Mouse (Mus musculus): Measurements from ENCODE around the gene Atp2b1. TPM values are rescaled to one million over a fixed set of nuclear protein-coding genes. Genes with fewer than 3 reads are reported as not detected.

Gene Atp2b1
- polyA plus RNA-seq, 1 experiment from 2014 or later: 127 TPM

GRCm38 (mm10) chr10:98925081-98925480 lies 10.9 kb downstream of the Atp2b1 start:
- WGBS: 78% methylated on average over 4 of the region's 4 CpGs
- Histone ChIP-seq H3K36me3 (0 out of 2 replicates have a peak, but pooled peaks cover 4% of the 10 kb centered on the region), H3K4me3 (no peak overlapping the region), H3K4me1 (peaks cover under 1% of the 10 kb centered on the region; the same call in 1 of the 2 replicates), H3K27ac (no peak overlapping the region), H3K9ac (no peak overlapping the region), H3K9me3 (no peaks in the 10 kb centered on the region), H3K27me3 (no peaks in the 10 kb centered on the region), H3K4me2 (no peak overlapping the region)
- no peak for ATAC-seq (ENCODE audit: insufficient number of reproducible peaks, insufficient read depth, low FRiP score, low TSS enrichment, low read depth)

GRCm38 (mm10) chr10:98926991-98927390 lies 12.8 kb downstream of the Atp2b1 start:
- Histone ChIP-seq H3K4me1 (peaks cover 7% of the 10 kb centered on the region; the same call in 1 of the 2 replicates), H3K9ac (no peak overlapping the region), H3K4me3 (no peak overlapping the region), H3K4me2 (no peak overlapping the region), H3K27ac (no peak overlapping the region), H3K27me3 (no peaks in the 10 kb centered on the region), H3K36me3 (0 out of 2 replicates have a peak, but pooled peaks cover 4% of the 10 kb centered on the region), H3K9me3 (no peaks in the 10 kb centered on the region)
- ATAC-seq (ENCODE audit: insufficient number of reproducible peaks, insufficient read depth, low FRiP score, low TSS enrichment, low read depth): no peak

GRCm38 (mm10) chr10:98929444-98929843 lies 15.2 kb downstream of the Atp2b1 start:
- H3K27me3 ChIP-seq: no peaks in the 10 kb centered on the region
- peaks cover 3% of the 10 kb centered on the region; the same call in 1 of the 2 replicates for H3K9me3 ChIP-seq
- H3K9ac ChIP-seq: no peak overlapping the region
- H3K4me1 ChIP-seq: peaks cover 10% of the 10 kb centered on the region; the same call in 1 of the 2 replicates
- H3K27ac ChIP-seq: no peak overlapping the region
- ATAC-seq (ENCODE audit: insufficient number of reproducible peaks, insufficient read depth, low FRiP score, low TSS enrichment, low read depth): no peak
- H3K4me2 ChIP-seq: no peak overlapping the region
- H3K4me3 ChIP-seq: no peak overlapping the region
- no peaks in the 10 kb centered on the region for H3K36me3 ChIP-seq
- 62% methylated on average over 7 of the region's 7 CpGs for WGBS

GRCm38 (mm10) chr10:98930143-98930542 lies 15.9 kb downstream of the Atp2b1 start:
- Histone ChIP-seq H3K9ac (no peak overlapping the region), H3K36me3 (no peaks in the 10 kb centered on the region), H3K27ac (no peak overlapping the region), H3K4me3 (no peak overlapping the region), H3K9me3 (peaks cover 3% of the 10 kb centered on the region; the same call in 1 of the 2 replicates), H3K4me1 (peaks cover 10% of the 10 kb centered on the region; the same call in 1 of the 2 replicates), H3K27me3 (no peaks in the 10 kb centered on the region), H3K4me2 (no peak overlapping the region)
- ATAC-seq (ENCODE audit: insufficient number of reproducible peaks, insufficient read depth, low FRiP score, low TSS enrichment, low read depth): no peak
- WGBS: 58% methylated on average over 11 of the region's 11 CpGs

GRCm38 (mm10) chr10:98940137-98940536 lies 25.9 kb downstream of the Atp2b1 start:
- 93% methylated on average over 4 of the region's 4 CpGs for WGBS
- Histone ChIP-seq H3K27ac (no peak overlapping the region), H3K27me3 (no peaks in the 10 kb centered on the region), H3K9ac (no peak overlapping the region), H3K9me3 (no peaks in the 10 kb centered on the region), H3K4me3 (no peak overlapping the region), H3K4me2 (no peak overlapping the region), H3K4me1 (0 out of 2 replicates have a peak, but pooled peaks cover 3% of the 10 kb centered on the region), H3K36me3 (no peaks in the 10 kb centered on the region)
- ATAC-seq (ENCODE audit: insufficient number of reproducible peaks, insufficient read depth, low FRiP score, low TSS enrichment, low read depth): no peak

- 91% methylated on average over 2 of the region's 2 CpGs for WGBS
- Histone ChIP-seq H3K4me2 (no peak overlapping the region), H3K9ac (no peak overlapping the region), H3K9me3 (no peaks in the 10 kb centered on the region), H3K27ac (no peak overlapping the region), H3K36me3 (no peaks in the 10 kb centered on the region), H3K4me1 (0 out of 2 replicates have a peak, but pooled peaks cover 3% of the 10 kb centered on the region), H3K27me3 (no peaks in the 10 kb centered on the region), H3K4me3 (no peak overlapping the region)
- ATAC-seq (ENCODE audit: insufficient number of reproducible peaks, insufficient read depth, low FRiP score, low TSS enrichment, low read depth): no peak
These were observed 26.6 kb downstream of the Atp2b1 start for GRCm38 (mm10) chr10:98940799-98941198.

GRCm38 (mm10) chr10:98941991-98942390 lies 27.8 kb downstream of the Atp2b1 start:
- Histone ChIP-seq H3K9me3 (no peaks in the 10 kb centered on the region), H3K36me3 (no peaks in the 10 kb centered on the region), H3K9ac (no peak overlapping the region), H3K27me3 (no peaks in the 10 kb centered on the region), H3K27ac (no peak overlapping the region), H3K4me3 (no peak overlapping the region), H3K4me2 (no peak overlapping the region), H3K4me1 (peaks cover 4% of the 10 kb centered on the region; the same call in 1 of the 2 replicates)
- 82% methylated on average over 6 of the region's 6 CpGs for WGBS
- ATAC-seq (ENCODE audit: insufficient number of reproducible peaks, insufficient read depth, low FRiP score, low TSS enrichment, low read depth): no peak

- peaks cover 5% of the 10 kb centered on the region for H3K4me1 ChIP-seq
- 86% methylated on average over 8 of the region's 8 CpGs for WGBS
These were observed 28.8 kb downstream of the Atp2b1 start for GRCm38 (mm10) chr10:98942999-98943398.

GRCm38 (mm10) chr10:98943894-98944293 lies 29.7 kb downstream of the Atp2b1 start:
- WGBS: 81% methylated on average over 8 of the region's 8 CpGs
- Histone ChIP-seq H3K27me3 (no peaks in the 10 kb centered on the region), H3K4me1 (peaks cover 5% of the 10 kb centered on the region), H3K36me3 (no peaks in the 10 kb centered on the region), H3K4me3 (no peak overlapping the region), H3K27ac (no peak overlapping the region), H3K9me3 (no peaks in the 10 kb centered on the region), H3K9ac (no peak overlapping the region), H3K4me2 (no peak overlapping the region)
- ATAC-seq (ENCODE audit: insufficient number of reproducible peaks, insufficient read depth, low FRiP score, low TSS enrichment, low read depth): no peak

More at GRCm38 (mm10) chr10:98942999-98943398, 28.8 kb downstream of the Atp2b1 start:
- no peak for ATAC-seq (ENCODE audit: insufficient number of reproducible peaks, insufficient read depth, low FRiP score, low TSS enrichment, low read depth)
- no peak overlapping the region for H3K4me3 ChIP-seq
- no peaks in the 10 kb centered on the region for H3K27me3 ChIP-seq
- no peak overlapping the region for H3K27ac ChIP-seq
- H3K4me2 ChIP-seq: no peak overlapping the region
- no peaks in the 10 kb centered on the region for H3K9me3 ChIP-seq
- H3K9ac ChIP-seq: no peak overlapping the region
- H3K36me3 ChIP-seq: no peaks in the 10 kb centered on the region

- Histone ChIP-seq H3K36me3 (no peaks in the 10 kb centered on the region), H3K9me3 (no peaks in the 10 kb centered on the region), H3K4me2 (no peak overlapping the region), H3K27me3 (no peaks in the 10 kb centered on the region), H3K4me3 (no peak overlapping the region), H3K4me1 (peaks cover 5% of the 10 kb centered on the region), H3K27ac (no peak overlapping the region), H3K9ac (no peak overlapping the region)
- 72% methylated on average over 9 of the region's 9 CpGs for WGBS
- no peak for ATAC-seq (ENCODE audit: insufficient number of reproducible peaks, insufficient read depth, low FRiP score, low TSS enrichment, low read depth)
These were observed 32.0 kb downstream of the Atp2b1 start for GRCm38 (mm10) chr10:98946031-98946791.

GRCm38 (mm10) chr10:98947206-98947605 lies 33.0 kb downstream of the Atp2b1 start:
- no peak overlapping the region for H3K4me2 ChIP-seq
- no peaks in the 10 kb centered on the region for H3K36me3 ChIP-seq
- H3K4me1 ChIP-seq: peaks cover 5% of the 10 kb centered on the region
- no peaks in the 10 kb centered on the region for H3K9me3 ChIP-seq
- no peaks in the 10 kb centered on the region for H3K27me3 ChIP-seq
- H3K27ac ChIP-seq: no peak overlapping the region
- WGBS: 30% methylated on average over 2 of the region's 2 CpGs
- no peak overlapping the region for H3K4me3 ChIP-seq
- no peak overlapping the region for H3K9ac ChIP-seq
- ATAC-seq (ENCODE audit: insufficient number of reproducible peaks, insufficient read depth, low FRiP score, low TSS enrichment, low read depth): no peak

GRCm38 (mm10) chr10:98948096-98948495 lies 33.9 kb downstream of the Atp2b1 start:
- WGBS: 89% methylated on average over 5 of the region's 5 CpGs

More at GRCm38 (mm10) chr10:98948096-98948495, 33.9 kb downstream of the Atp2b1 start:
- H3K9ac ChIP-seq: no peak overlapping the region
- H3K4me1 ChIP-seq: peaks cover 5% of the 10 kb centered on the region
- no peak overlapping the region for H3K4me3 ChIP-seq
- H3K27me3 ChIP-seq: no peaks in the 10 kb centered on the region
- H3K9me3 ChIP-seq: no peaks in the 10 kb centered on the region
- ATAC-seq (ENCODE audit: insufficient number of reproducible peaks, insufficient read depth, low FRiP score, low TSS enrichment, low read depth): no peak
- no peak overlapping the region for H3K4me2 ChIP-seq
- H3K36me3 ChIP-seq: no peaks in the 10 kb centered on the region
- no peak overlapping the region for H3K27ac ChIP-seq
